Mouse (Mus musculus) cortical plate, adult 2 months (tissue): ENCODE data around the gene Gabrr1. TPM values are rescaled to one million over a fixed set of nuclear protein-coding genes. Genes with fewer than 3 reads are reported as not detected.

Experiments
- H3K27ac ChIP-seq: fragments of 200-500 bp; 2 replicates; pipeline ENCODE4 v1.5.1; 2012; ENCODE audit warnings: low read length, control low read depth, inconsistent platforms; ENCODE audit not compliant: insufficient read depth
- H3K4me1 ChIP-seq: fragments of 200-500 bp; 2 replicates; pipeline ENCODE4 v1.6.1; 2011; ENCODE audit warnings: low read length; ENCODE audit not compliant: control insufficient read depth, insufficient read depth
- H3K4me3 ChIP-seq: fragments of 200-500 bp; 2 replicates; pipeline ENCODE4 v1.5.1; 2011; ENCODE audit warnings: mild to moderate bottlenecking, low read length, control low read depth; ENCODE audit not compliant: insufficient read depth
- CTCF ChIP-seq: fragments of 200-500 bp; IDR thresholded peaks from 2 replicates; pipeline ENCODE4 v1.5.1; 2011; ENCODE audit warnings: mild to moderate bottlenecking, control low read depth, low read length; ENCODE audit not compliant: insufficient read depth; ENCODE audit errors: extremely low read depth
- POLR2A ChIP-seq: fragments of 200-500 bp; IDR thresholded peaks from 2 replicates; pipeline ENCODE4 v1.6.1; 2011; ENCODE audit warnings: mild to moderate bottlenecking, low read length, control low read depth; ENCODE audit not compliant: insufficient read depth; ENCODE audit errors: extremely low read depth
- polyA plus RNA-seq: library from polyadenylated mRNA; depleted of rRNA; stranded (reverse); fragments of >200 nt; gene quantifications from 2 replicates; pipeline ENCODE4 v1.2.3, GENCODE M21; 2012

Gabrr1 gene
- polyA plus RNA-seq, 1 experiment: 0.08 TPM

- Histone ChIP-seq H3K4me1 (no peaks in the 10 kb centered on the region), H3K4me3 (0 out of 2 replicates have a peak overlapping the region, but pooled peaks have one; percentile 0), H3K27ac (no peak overlapping the region)
- TF ChIP-seq POLR2A: no peak
Observed at GRCm38 (mm10) chr4:33146679-33147291, 14.5 kb downstream of the Gabrr1 start.

- Histone ChIP-seq H3K27ac (no peak overlapping the region), H3K4me3 (no peak overlapping the region), H3K4me1 (no peaks in the 10 kb centered on the region)
- TF ChIP-seq CTCF (peak; percentile 47; the same call in 1 of the 2 replicates), POLR2A (no peak)
Observed at GRCm38 (mm10) chr4:33147825-33148224, 15.5 kb downstream of the Gabrr1 start.

- TF ChIP-seq CTCF (no peak), POLR2A (no peak)
- H3K27ac ChIP-seq: no peak overlapping the region
- no peak overlapping the region for H3K4me3 ChIP-seq
- no peaks in the 10 kb centered on the region for H3K4me1 ChIP-seq
Observed at GRCm38 (mm10) chr4:33149150-33149549, 16.8 kb downstream of the Gabrr1 start.

- Histone ChIP-seq H3K4me3 (no peak overlapping the region), H3K4me1 (no peaks in the 10 kb centered on the region), H3K27ac (no peak overlapping the region)
- TF ChIP-seq CTCF: no peak
- no peak for TF ChIP-seq POLR2A
Observed at GRCm38 (mm10) chr4:33152087-33153038, 20.0 kb downstream of the Gabrr1 start.

- Histone ChIP-seq H3K4me1 (peaks cover 2% of the 10 kb centered on the region; the same call in 1 of the 2 replicates), H3K27ac (no peak overlapping the region), H3K4me3 (no peak overlapping the region)
- no peak for TF ChIP-seq CTCF
- no peak for TF ChIP-seq POLR2A
Observed at GRCm38 (mm10) chr4:33183477-33183876, 51.2 kb downstream of the Gabrr1 start.

GRCm38 (mm10) chr4:33188164-33188563, 55.8 kb downstream of the Gabrr1 start:
- H3K4me3 ChIP-seq: peak overlapping the region; percentile 44; the same call in 1 of the 2 replicates
- peaks cover 1% of the 10 kb centered on the region; the same call in 1 of the 2 replicates for H3K4me1 ChIP-seq
- H3K27ac ChIP-seq: no peak overlapping the region
- no peak for TF ChIP-seq POLR2A

- Histone ChIP-seq H3K4me3 (peak overlapping the region; percentile 44), H3K4me1 (no peaks in the 10 kb centered on the region), H3K27ac (peak overlapping the region; percentile 90)
- TF ChIP-seq POLR2A (0 out of 2 replicates have a peak, but pooled peaks have one; percentile 26), CTCF (no peak)
Observed at GRCm38 (mm10) chr4:33188781-33189734, 56.7 kb downstream of the Gabrr1 start.

- Histone ChIP-seq H3K27ac (peak within 1 kb of the TSS; percentile 90), H3K4me1 (no peaks in the 10 kb centered on the region), H3K4me3 (peak within 1 kb of the TSS; percentile 44)
- no peak for TF ChIP-seq CTCF
- no peak for TF ChIP-seq POLR2A
Observed at GRCm38 (mm10) chr4:33189735-33190036, 57.4 kb downstream of the Gabrr1 start, which contains the start of gene Pm20d2. Gene Pm20d2, minus strand, starts transcription at chr4:33189737.

- Histone ChIP-seq H3K4me3 (no peak overlapping the region), H3K4me1 (no peaks in the 10 kb centered on the region), H3K27ac (no peak overlapping the region)
- TF ChIP-seq CTCF (no peak), POLR2A (no peak)
Observed at GRCm38 (mm10) chr4:33198117-33198516, 65.8 kb downstream of the Gabrr1 start.
